9 mouse cellular contexts compared by ENCODE assay signal in the genomic region with DNA sequence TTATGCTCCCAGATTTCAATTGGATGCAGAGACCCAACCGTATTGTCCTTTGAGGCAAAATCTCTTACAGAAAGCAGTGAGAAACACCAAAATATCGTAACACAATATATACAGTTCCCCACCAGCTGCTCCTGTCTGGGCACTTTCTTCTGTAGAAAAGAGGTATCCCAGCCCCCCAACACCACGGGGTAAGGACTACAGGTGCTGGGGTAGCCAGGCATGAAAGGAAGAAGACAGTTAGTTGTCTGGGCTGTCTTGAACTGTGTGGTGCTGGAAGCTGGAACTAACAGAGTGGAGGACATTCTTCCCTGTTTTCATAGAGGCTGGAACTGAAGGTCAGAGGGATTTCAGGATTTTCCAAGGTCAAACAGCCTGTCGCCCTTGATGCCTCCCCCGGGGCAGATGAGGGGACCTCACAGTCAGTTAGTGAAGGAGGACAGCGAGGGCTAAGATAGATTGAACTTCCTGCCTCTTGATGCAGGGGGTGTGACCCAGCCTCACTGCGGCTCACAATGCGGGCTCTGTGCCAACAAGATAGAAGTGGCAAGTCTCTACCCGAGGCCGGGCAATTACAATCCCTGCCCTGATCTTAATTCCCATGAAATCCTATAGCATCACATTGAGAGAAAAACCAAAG.
A peak's percentile ranks its signal among the peaks of the same experiment; 100 is the strongest.
DNase-seq lines count a peak whose midpoint lies in the region; ATAC-seq and TF ChIP-seq lines count a peak whose summit lies in the region.
"Had no signal": no experiment of that assay in that cellular context is flagged by ENCODE, and none has a peak within 500 bp of the region (broad histone marks: within the 10 kb centered on the region; RNA-seq: fewer than 3 reads in every experiment).

No protein-coding gene starts in this region.

- H3K4me2 ChIP-seq in liver, embryonic 11.5 days: no peak overlapping the region
- no peak overlapping the region; the same call in 1 of the 2 replicates for H3K4me2 ChIP-seq in heart, postnatal 0 days (ENCODE audit: low read depth, low read length)
- H3K4me2 ChIP-seq in stomach, embryonic 15.5 days: no peak overlapping the region
- H3K4me2 ChIP-seq: limb, embryonic 13.5 days had no signal

- H3K27ac ChIP-seq in liver, embryonic 11.5 days (ENCODE audit: low read depth, low read length): no peak overlapping the region
- peak overlapping the region; percentile 36; the same call in 1 of the 2 replicates for H3K27ac ChIP-seq in heart, postnatal 0 days (ENCODE audit: low read depth)
- H3K27ac ChIP-seq in stomach, embryonic 15.5 days: peak overlapping the region; percentile 41; the same call in 1 of the 2 replicates

- no peak overlapping the region for H3K9ac ChIP-seq in liver, embryonic 11.5 days (ENCODE audit: low read depth, low read length)
- no peak overlapping the region for H3K9ac ChIP-seq in heart, postnatal 0 days (replicated peaks; ENCODE audit: low read depth, low read length)
- no peak overlapping the region for H3K9ac ChIP-seq in stomach, embryonic 15.5 days
- H3K9ac ChIP-seq: limb, embryonic 13.5 days had no signal

- no peak for TF ChIP-seq CTCF in heart, postnatal 0 days (IDR thresholded peaks at IDR 0.05; ENCODE audit: low read depth)

- no peaks in the 10 kb centered on the region for H3K27me3 ChIP-seq in liver, embryonic 11.5 days (replicated peaks; ENCODE audit: control insufficient read depth, insufficient read depth, low read length)
- H3K27me3 ChIP-seq in heart, postnatal 0 days (ENCODE audit: control insufficient read depth, insufficient read depth, low read length): no peaks in the 10 kb centered on the region
- no peaks in the 10 kb centered on the region for H3K27me3 ChIP-seq in stomach, embryonic 15.5 days (replicated peaks)
- H3K27me3 ChIP-seq: limb, embryonic 13.5 days had no signal

- intact Hi-C loops in gastrocnemius, postnatal 14 days (cut with DNase I; ENCODE audit: low total_unique reads): no loop called here

- H3K4me3 ChIP-seq in liver, embryonic 11.5 days (ENCODE audit: low read depth, low read length): no peak overlapping the region
- H3K4me3 ChIP-seq in heart, postnatal 0 days (ENCODE audit: low read depth, low read length): no peak overlapping the region
- no peak overlapping the region for H3K4me3 ChIP-seq in stomach, embryonic 15.5 days (replicated peaks)
- H3K4me3 ChIP-seq: limb, embryonic 13.5 days had no signal

- no peak for TF ChIP-seq EP300 in heart, postnatal 0 days (IDR thresholded peaks at IDR 0.05; ENCODE audit: low read depth)

- 67% methylated on average over 10 of the region's 10 CpGs for WGBS in liver, embryonic 11.5 days
- WGBS in heart, postnatal 0 days: 20% methylated on average over 10 of the region's 10 CpGs
- whole genome bisulfite sequencing in stomach, embryonic 15.5 days: 45% methylated on average over 10 of the region's 10 CpGs

- H3K9me3 ChIP-seq in liver, embryonic 11.5 days (ENCODE audit: control insufficient read depth, low read length): no peaks in the 10 kb centered on the region
- no peaks in the 10 kb centered on the region for H3K9me3 ChIP-seq in heart, postnatal 0 days (replicated peaks; ENCODE audit: control insufficient read depth, low read length)
- H3K9me3 ChIP-seq in stomach, embryonic 15.5 days: no peaks in the 10 kb centered on the region
- H3K9me3 ChIP-seq: limb, embryonic 13.5 days had no signal

- ATAC-seq in liver, embryonic 11.5 days (replicated peaks; ENCODE audit: low FRiP score): no peak
- peak; percentile 50; the same call in 1 of the 2 replicates for ATAC-seq in heart, postnatal 0 days (ENCODE audit: insufficient read depth, low read depth)
- ATAC-seq in stomach, embryonic 15.5 days (ENCODE audit: insufficient read depth, low FRiP score, low read depth): peak; percentile 76; the same call in 1 of the 2 replicates
- ATAC-seq in erythroid progenitor cell, adult 5-6 weeks (replicated peaks; ENCODE audit: low FRiP score, poor library complexity, severe bottlenecking): no peak

- peak; percentile 22 for DNase-seq in liver
- DNase-seq in liver, embryonic 11.5 days (ENCODE audit: low spot score): no peak
- DNase-seq in adrenal gland, postnatal 10 days: peak; percentile 64
- peak; percentile 73 for DNase-seq in heart, postnatal 0 days (ENCODE audit: low spot score)
- DNase-seq in lung, adult 18-20 months: peak; percentile 14 to 50
- DNase-seq in gastrocnemius, postnatal 14 days: no peak

- H3K4me1 ChIP-seq in liver, embryonic 11.5 days (replicated peaks; ENCODE audit: control insufficient read depth, insufficient read depth, low read length): peaks cover 4% of the 10 kb centered on the region
- peaks cover 42% of the 10 kb centered on the region for H3K4me1 ChIP-seq in heart, postnatal 0 days (ENCODE audit: control insufficient read depth, insufficient read depth)
- peaks cover 20% of the 10 kb centered on the region for H3K4me1 ChIP-seq in stomach, embryonic 15.5 days

- H3K36me3 ChIP-seq in liver, embryonic 11.5 days (ENCODE audit: control insufficient read depth, insufficient read depth, low read length): no peaks in the 10 kb centered on the region
- no peaks in the 10 kb centered on the region for H3K36me3 ChIP-seq in heart, postnatal 0 days (replicated peaks; ENCODE audit: control insufficient read depth, insufficient read depth, low read length)
- no peaks in the 10 kb centered on the region for H3K36me3 ChIP-seq in stomach, embryonic 15.5 days
- H3K36me3 ChIP-seq: limb, embryonic 13.5 days had no signal

Comparison
In these comparisons a context has a peak if more than half of its experiments do, and no peak if none do; other contexts are left out.
1. DNase-seq: peak in liver (single experiment), adrenal gland, postnatal 10 days (single experiment), heart, postnatal 0 days (single experiment) and lung, adult 18-20 months (2 of 2); none in liver, embryonic 11.5 days (single experiment) and gastrocnemius, postnatal 14 days (single experiment).
2. ATAC-seq: peak in heart, postnatal 0 days (single experiment) and stomach, embryonic 15.5 days (single experiment); none in liver, embryonic 11.5 days (single experiment) and erythroid progenitor cell, adult 5-6 weeks (single experiment).